Mouse (Mus musculus) left cerebral cortex, postnatal 14 days (tissue): ENCODE measurements around the gene Acsl3. TPM values are rescaled to one million over a fixed set of nuclear protein-coding genes. Genes with fewer than 3 reads are reported as not detected.

Experiments used
- DNase-seq, 2 experiments: peaks; one replicate each; pipeline ENCODE4 v3.0.0; 2021 to 2022; ENCODE audit warnings: low spot score in 2 of 2, mixed read lengths in 1 of 2
- intact Hi-C: fragments of 180-260 bp; cut with DNase I; formaldehyde crosslinking; loops from one replicate; pipeline ENCODE4 v1.15.1; 2025
- total RNA-seq, 2 experiments: library from RNA; stranded (reverse); gene quantifications; 2 replicates each; pipeline ENCODE4 v1.2.3; 2021

The Acsl3 gene
- total RNA-seq, 2 experiments from 2014 or later = 138 to 147 TPM

DNA sequence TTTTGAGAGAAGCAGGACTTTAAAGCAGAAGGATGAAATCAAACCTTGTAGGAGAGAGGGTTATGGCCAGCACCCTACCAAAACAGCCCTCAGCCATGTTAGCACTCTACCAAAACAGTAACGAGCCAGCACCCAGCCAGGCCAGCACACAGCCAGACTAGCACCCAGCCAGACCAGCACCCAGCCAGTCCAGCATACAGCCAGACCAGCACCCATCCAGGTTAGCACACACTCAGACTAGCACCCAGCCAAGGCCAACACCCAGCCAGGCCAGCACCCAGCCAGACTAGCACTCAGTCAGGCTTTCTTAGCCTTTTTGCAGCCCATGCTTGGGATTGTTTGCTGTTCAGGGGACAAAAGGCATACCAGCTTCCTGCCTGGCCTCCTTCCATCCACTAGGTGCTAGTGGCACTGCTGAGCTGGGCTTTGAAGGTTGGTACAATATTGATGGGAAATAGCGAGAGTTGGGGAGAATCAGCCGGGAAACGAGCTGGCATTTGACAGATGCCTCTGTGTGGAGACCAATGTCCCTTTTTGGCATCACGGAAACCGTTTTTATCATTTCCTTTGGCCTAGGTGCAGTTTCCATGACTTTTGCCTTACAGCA, 68.1 kb downstream of the Acsl3 start:
- DNase-seq = no peak
- intact Hi-C loops = loop anchor here (5.0 to 10.0 kb wide), 3 partner anchors 469 to 1049 kb away; partner anchors contain the start of genes Mrpl44 and Wdfy1

DNA sequence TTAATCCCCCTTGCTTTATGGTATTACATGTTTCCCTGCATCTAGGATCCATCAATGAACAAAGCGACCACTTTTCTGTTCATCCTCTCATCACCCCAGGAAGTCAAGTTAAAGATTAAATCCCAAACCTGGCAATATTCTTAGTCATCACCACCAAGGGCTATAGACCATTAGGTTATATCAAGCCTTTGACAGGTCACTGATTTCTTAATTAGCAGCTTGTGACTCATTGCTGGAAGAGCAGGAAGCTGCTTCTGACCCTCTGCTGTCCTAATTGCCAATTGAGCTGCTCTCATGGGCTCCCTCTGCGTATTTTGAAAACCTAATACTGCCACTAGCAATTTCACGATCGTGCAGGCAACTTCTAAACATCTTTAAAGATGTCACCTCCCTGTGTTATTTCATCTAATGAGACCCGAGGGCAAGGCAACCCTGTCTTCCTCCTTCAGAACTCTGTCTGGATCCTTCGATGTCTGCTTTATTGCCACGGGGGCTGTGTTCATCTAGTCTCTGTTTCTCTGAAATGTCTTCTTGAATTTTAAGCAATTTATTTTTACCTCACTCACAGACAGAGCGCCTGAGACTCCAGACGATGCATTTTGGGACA, 72.6 kb downstream of the Acsl3 start:
- intact Hi-C loops = no loop called here
- DNase-seq = no peak

DNA sequence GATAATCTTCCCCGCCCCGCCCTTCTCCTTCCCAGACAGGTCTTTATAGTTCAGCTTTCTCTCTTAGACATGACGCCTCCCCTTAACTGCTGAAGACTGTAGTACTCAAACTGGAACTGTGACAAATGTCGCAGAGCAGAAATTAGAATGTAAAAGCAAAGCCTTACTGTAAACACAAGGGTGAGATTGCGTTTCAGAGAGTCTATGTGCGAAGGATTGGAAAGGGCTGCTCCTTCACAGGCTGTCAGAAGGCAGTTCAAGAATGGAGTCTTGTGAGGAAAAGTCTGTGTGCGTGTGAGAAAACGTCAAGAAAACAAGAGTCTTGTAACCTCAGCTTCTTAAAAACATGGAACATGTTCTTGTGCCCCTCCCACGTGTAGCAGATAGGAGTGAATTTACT, 74.7 kb downstream of the Acsl3 start:
- DNase-seq = no peak
- intact Hi-C loops = no loop called here

DNA sequence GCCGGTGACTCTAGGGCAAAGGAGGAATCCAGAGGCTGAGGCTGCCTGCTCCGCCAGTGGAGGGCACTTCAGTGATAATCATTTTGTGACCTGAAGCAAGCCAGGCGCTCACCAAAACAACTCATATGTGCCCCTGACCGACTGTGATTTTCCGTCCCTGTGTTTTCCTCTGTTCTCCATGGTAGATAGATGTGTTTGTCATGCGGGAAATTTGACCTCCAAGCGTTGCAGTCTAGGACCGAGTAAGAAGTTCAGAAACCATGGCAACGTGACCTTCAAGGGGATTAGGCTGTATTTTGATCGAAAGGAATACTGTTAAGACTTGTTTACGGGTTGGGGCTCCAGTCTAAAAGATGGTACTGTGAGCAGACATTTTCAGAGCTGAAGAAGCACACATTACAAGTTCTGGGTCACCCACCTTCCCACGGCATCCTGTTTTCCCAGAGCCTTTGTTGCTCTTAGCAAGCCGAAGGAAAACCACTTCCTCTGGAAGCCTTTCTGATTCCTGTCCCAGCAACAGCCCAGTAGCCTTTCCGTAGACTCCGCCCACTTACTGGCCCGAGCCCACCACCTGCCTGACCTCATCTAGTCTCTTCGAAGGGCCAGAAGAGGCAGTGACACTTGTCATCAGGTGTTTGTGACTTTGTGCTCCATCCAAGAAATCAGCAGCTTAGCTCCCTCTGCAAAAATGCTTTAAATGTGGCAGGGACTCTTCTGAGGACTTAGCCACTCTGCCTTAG, 76.8 kb downstream of the Acsl3 start:
- DNase-seq = no peak
- intact Hi-C loops = no loop called here

DNA sequence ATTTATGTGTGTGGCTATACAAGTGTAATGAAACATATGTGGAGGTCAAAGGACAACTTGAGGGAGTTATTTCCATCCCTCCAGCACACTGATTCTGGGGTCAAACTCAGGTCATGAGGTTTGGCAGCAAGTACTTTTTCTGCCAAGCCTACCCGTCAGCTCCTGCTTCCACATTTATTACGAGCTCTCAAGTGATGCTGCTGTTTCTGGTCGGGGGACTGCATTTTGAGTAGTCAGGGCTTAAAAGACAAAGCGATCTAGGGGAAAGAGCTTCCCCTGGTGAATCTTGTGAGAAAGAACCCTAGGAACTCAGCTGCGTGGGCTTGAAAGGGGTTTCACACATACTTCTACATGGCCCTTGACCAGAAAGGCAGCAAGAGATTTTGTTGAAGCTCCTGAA, 80.0 kb downstream of the Acsl3 start:
- intact Hi-C loops = no loop called here
- DNase-seq = no peak

DNA sequence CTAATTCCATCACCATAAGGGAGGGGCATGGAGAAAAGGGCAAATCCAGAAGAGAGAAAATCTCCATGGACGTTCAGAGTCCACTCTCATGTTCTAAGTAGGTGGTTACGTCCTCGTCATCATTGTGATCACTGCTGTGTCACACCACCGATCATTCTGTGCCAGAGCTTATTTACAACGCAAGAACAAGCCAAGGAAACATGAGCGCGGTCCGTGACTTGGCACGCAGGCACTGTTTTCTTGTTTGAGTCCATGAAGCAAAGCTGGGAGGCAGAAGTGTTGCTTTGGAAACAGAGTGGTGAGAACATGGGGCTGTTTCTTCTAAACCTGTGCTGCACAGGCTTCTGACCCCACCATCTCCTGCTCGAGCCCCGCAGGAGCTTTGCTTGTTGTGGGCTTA, 83.1 kb downstream of the Acsl3 start:
- DNase-seq = peak in 1 of 2 experiments; percentile 70
- intact Hi-C loops = loop anchor here (5.0 to 10.0 kb wide), 2 partner anchors 124 to 702 kb away; partner anchors contain the start of gene Scg2

DNA sequence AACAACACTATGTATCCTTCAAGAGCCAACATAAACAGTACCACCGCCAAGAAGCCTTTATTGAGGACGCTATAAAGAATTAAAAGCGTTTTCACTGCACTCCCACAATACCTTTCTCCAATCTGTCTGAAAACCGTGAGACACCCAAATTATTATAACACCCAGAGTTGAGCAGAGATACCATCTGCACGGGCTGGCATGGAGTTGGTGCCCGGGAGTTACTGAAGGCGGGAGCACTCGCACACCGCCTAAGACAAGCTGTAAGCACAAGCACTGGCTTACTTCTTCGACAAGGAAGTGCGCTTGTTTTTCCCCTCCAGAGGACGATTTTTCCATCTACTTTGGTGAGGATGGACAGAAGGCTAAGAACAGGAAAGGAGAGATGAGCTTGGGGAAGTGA, 84.6 kb downstream of the Acsl3 start:
- intact Hi-C loops = loop anchor here (5.0 to 10.0 kb wide), 2 partner anchors 123 to 700 kb away; partner anchors contain the start of gene Scg2
- peak in 1 of 2 experiments; percentile 45 for DNase-seq

DNA sequence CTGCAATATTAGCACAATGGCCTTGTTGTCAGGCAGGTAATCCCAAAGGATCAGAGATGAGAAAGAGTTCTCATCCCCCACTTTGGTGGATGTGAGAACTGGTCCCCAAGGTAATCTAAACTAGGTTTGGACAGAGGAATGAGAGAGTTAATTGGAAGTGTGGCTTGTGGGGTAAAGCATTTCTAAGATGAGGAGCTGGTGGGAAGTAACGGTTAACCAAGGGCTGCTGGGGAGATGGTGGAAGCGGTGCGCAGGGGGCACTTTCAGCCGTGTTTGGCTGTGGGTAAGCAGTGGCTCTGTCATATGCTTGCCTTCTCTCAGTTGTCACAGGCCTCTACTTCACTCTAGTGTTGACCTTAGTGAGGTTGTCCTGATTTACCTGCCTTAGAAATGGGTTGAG, 85.7 kb downstream of the Acsl3 start:
- no peak for DNase-seq
- intact Hi-C loops = loop anchor here (5.0 to 10.0 kb wide), 2 partner anchors 121 to 699 kb away; partner anchors contain the start of gene Scg2

DNA sequence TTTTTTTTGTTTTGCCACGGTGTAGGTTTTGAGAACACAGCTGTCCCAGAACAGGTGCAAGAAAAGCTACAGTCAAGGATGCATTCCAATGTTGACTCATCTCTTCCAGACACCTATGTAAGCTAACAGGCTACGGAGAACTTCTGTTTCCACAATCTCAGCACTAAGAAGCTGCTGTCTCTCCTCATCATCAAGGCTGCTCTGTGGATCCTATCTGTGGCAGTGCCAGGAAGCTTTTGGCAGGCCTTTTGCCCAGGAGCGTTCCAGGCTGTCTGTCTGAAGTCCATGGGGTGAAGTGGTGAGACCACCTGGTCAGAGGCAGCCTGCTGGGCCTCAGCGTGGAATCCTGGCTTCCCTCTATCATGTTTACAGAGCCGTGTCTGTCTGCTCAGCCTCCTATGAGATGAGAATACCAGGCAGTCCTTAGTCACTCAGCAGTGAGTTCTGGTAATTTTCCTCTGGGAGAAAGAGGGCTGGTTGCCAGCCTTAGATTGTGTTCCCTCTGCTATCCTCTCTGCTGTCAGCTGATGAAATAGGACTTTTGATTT, 87.7 kb downstream of the Acsl3 start:
- intact Hi-C loops = loop anchor here (10.0 kb wide), 1 partner anchor 119 kb away; no protein-coding TSS in a partner anchor
- DNase-seq = peak; percentile 33 to 52

Other genes starting within 250 kb of the Acsl3 start
- gene Farsb, start 168.9 kb upstream of the Acsl3 start, total RNA-seq = 10 to 100 TPM; 64.3 to 67.0 TPM
- not detected for gene Mogat1, start 146.8 kb upstream of the Acsl3 start, total RNA-seq
- gene BC035947, start 145.7 kb upstream of the Acsl3 start, total RNA-seq = under 1 TPM in 1 of 2 experiments, not detected in 1; 0.11 TPM
- 10 to 100 TPM; 12.8 to 14.1 TPM for gene Utp14b, start 213 bp downstream of the Acsl3 start, total RNA-seq
- 1 to 10 TPM; 1.1 to 1.5 TPM for gene Kcne4, start 158.9 kb downstream of the Acsl3 start, total RNA-seq